In genomic region chr11:111092967-111093366, GRCm38 (mm10) we compare ENCODE assay signal across 23 mouse cellular contexts. TPM values are rescaled to one million over a fixed set of nuclear protein-coding genes. Genes with fewer than 3 reads are reported as not detected.
DNase-seq lines count a peak whose midpoint lies in the region; ATAC-seq and TF ChIP-seq lines count a peak whose summit lies in the region.
"Had no signal": no experiment of that assay in that cellular context is flagged by ENCODE, and none has a peak within 500 bp of the region (broad histone marks: within the 10 kb centered on the region; RNA-seq: fewer than 3 reads in every experiment).

No protein-coding gene starts in this region.

- no peaks in the 10 kb centered on the region for H3K36me3 ChIP-seq in forebrain, postnatal 0 days (ENCODE audit: insufficient read depth)
- H3K36me3 ChIP-seq: embryonic facial prominence, embryonic 13.5 days; forebrain, embryonic 12.5 days; heart, embryonic 15.5 days; hindbrain, embryonic 10.5 days; intestine, embryonic 15.5 days had no signal

- no peak overlapping the region for H3K27ac ChIP-seq in forebrain, postnatal 0 days (ENCODE audit: low read depth, low read length)
- H3K27ac ChIP-seq in layer of hippocampus, adult 2 months, result no peak overlapping the region
- H3K27ac ChIP-seq: embryonic facial prominence, embryonic 13.5 days; forebrain, embryonic 12.5 days; gastrocnemius, adult 2 months; heart, adult 2 months; heart, embryonic 15.5 days; hindbrain, embryonic 10.5 days; hindbrain, embryonic 14.5 days; intestine, embryonic 15.5 days had no signal

- no peaks in the 10 kb centered on the region for H3K9me3 ChIP-seq in forebrain, postnatal 0 days (ENCODE audit: low read length)
- H3K9me3 ChIP-seq: embryonic facial prominence, embryonic 13.5 days; forebrain, embryonic 12.5 days; heart, embryonic 15.5 days; hindbrain, embryonic 10.5 days; intestine, embryonic 15.5 days had no signal

- H3K4me3 ChIP-seq in forebrain, postnatal 0 days (ENCODE audit: low read depth, low read length), result no peak overlapping the region
- H3K4me3 ChIP-seq in layer of hippocampus, adult 2 months, result no peak overlapping the region
- H3K4me3 ChIP-seq: embryonic facial prominence, embryonic 13.5 days; forebrain, embryonic 12.5 days; gastrocnemius, adult 2 months; heart, adult 2 months; heart, embryonic 15.5 days; hindbrain, embryonic 10.5 days; intestine, embryonic 15.5 days had no signal

- H3K4me2 ChIP-seq in forebrain, postnatal 0 days (ENCODE audit: low read depth), result no peak overlapping the region
- H3K4me2 ChIP-seq: embryonic facial prominence, embryonic 13.5 days; forebrain, embryonic 12.5 days; heart, embryonic 11.5 days; heart, embryonic 15.5 days; hindbrain, embryonic 14.5 days; intestine, embryonic 15.5 days had no signal

- intact Hi-C loops in heart, postnatal 10 days (cut with DNase I), result no loop called here

- no peaks in the 10 kb centered on the region for H3K4me1 ChIP-seq in forebrain, postnatal 0 days (ENCODE audit: insufficient read depth)
- H3K4me1 ChIP-seq: embryonic facial prominence, embryonic 13.5 days; forebrain, embryonic 12.5 days; hindbrain, embryonic 10.5 days; intestine, embryonic 15.5 days had no signal

- no peaks in the 10 kb centered on the region for H3K27me3 ChIP-seq in forebrain, postnatal 0 days (ENCODE audit: insufficient read depth, low read length)
- H3K27me3 ChIP-seq: embryonic facial prominence, embryonic 13.5 days; forebrain, embryonic 12.5 days; heart, embryonic 15.5 days; intestine, embryonic 15.5 days had no signal

- 88% methylated on average over 2 of the region's 2 CpGs for WGBS in forebrain, postnatal 0 days

- TF ChIP-seq CTCF in forebrain, postnatal 0 days (IDR thresholded peaks at IDR 0.05; ENCODE audit: low read depth), result no peak
- no peak for TF ChIP-seq CTCF in layer of hippocampus, adult 2 months (conservative IDR thresholded peaks at IDR 0.05)

- peak; percentile 57 for ATAC-seq in granulocyte monocyte progenitor cell, adult 5-6 weeks (replicated peaks; ENCODE audit: poor library complexity, severe bottlenecking)
- no peak for ATAC-seq in forebrain, postnatal 0 days
- ATAC-seq: forebrain, embryonic 16.5 days; intestine, embryonic 15.5 days had no signal

- H3K9ac ChIP-seq in forebrain, postnatal 0 days, result no peak overlapping the region
- H3K9ac ChIP-seq: embryonic facial prominence, embryonic 13.5 days; forebrain, embryonic 12.5 days; heart, embryonic 15.5 days; hindbrain, embryonic 14.5 days; intestine, embryonic 15.5 days had no signal

- DNase-seq in heart, adult 11 months, result peak; percentile 60
- DNase-seq in heart, postnatal 10 days, result no peak
- DNase-seq in monocyte, adult 2 months (ENCODE audit: low read depth in 1 of 2, low spot score in 2 of 2), result peak; percentile 2 to 9
- DNase-seq in forebrain, postnatal 0 days, result no peak
- no peak for DNase-seq in layer of hippocampus, adult 2 months (ENCODE audit: low spot score in 2 of 2)
- no peak for DNase-seq in kidney, adult 11 months
- DNase-seq: adrenal gland, adult 2 months; adrenal gland, postnatal 36 days; cerebellum, adult 11 months; cerebellum, adult 8-10 months; cerebellum, postnatal 25 days; gastrocnemius, adult 2 months; gastrocnemius, postnatal 36 days; heart, adult 2 months had no signal

RNA-seq across cellular contexts. Expression of gene Kcnj2, which starts 27.0 kb away (rescaled TPM):
- 10 to 100 TPM; 30.8 to 38.9 TPM for total RNA-seq in heart, postnatal 10 days (2021)
- 5.4 TPM in 2 replicates for total RNA-seq in granulocyte monocyte progenitor cell, adult 5-6 weeks (2014; fragmentation: Nextera tagmentation)
- total RNA-seq in granulocyte monocyte progenitor cell, adult 5-6 weeks (2017), result 15.0 and 18.4 TPM in 2 replicates
- 10.1 and 11.7 TPM in 2 replicates for total RNA-seq in forebrain, postnatal 0 days (2014; rRNA removed)
- polyA plus RNA-seq in forebrain, postnatal 0 days (2015; fragmentation: Nextera tagmentation; extraction: Ambion mirVana), result 0.53 and 0.97 TPM in 2 replicates
- total RNA-seq in layer of hippocampus, adult 2 months (2021), result 10 to 100 TPM in 1 of 2 experiments, 1 to 10 TPM in 1; 9.6 to 10.2 TPM

Comparison
In these comparisons a context has a peak if more than half of its experiments do, and no peak if none do; other contexts are left out.
1. DNase-seq: peak in heart, adult 11 months (single experiment) and monocyte, adult 2 months (2 of 2); none in heart, postnatal 10 days (0 of 2), forebrain, postnatal 0 days (single experiment), layer of hippocampus, adult 2 months (0 of 2) and kidney, adult 11 months (single experiment).